ENCODE assay signal across 1 mouse cellular context in genomic region chr10:117829022-117829421, GRCm38 (mm10).
TF ChIP-seq lines count a peak whose summit lies in the region.

No protein-coding gene starts in this region.

TF ChIP-seq in MEL, 35 proteins besides CTCF, POLR2A, EP300 and RAD21:
- TF ChIP-seq MAX (IDR thresholded peaks at IDR 0.05; ENCODE audit: low read length) (0 out of 2 replicates have a peak, but pooled peaks have one; percentile 16), ZNF384 (IDR thresholded peaks at IDR 0.05; ENCODE audit: low read depth, low read length) (no peak), ZKSCAN1 (IDR thresholded peaks at IDR 0.05; ENCODE audit: low read depth, low read length) (no peak), MAZ (IDR thresholded peaks at IDR 0.05; ENCODE audit: low read depth, low read length) (no peak), MXI1 (IDR thresholded peaks at IDR 0.05; ENCODE audit: low read depth, low read length) (peak; percentile 72), JUND (IDR thresholded peaks at IDR 0.05; ENCODE audit: low read depth, low read length) (no peak), GABPA (IDR thresholded peaks at IDR 0.05; ENCODE audit: low read depth, low read length) (no peak), ETS1 (IDR thresholded peaks at IDR 0.05; ENCODE audit: low read depth, low read length) (no peak; the same call in 1 of the 2 replicates), UBTF (IDR thresholded peaks at IDR 0.05; ENCODE audit: borderline replicate concordance, insufficient read depth, low read depth, low read length) (no peak)
TF ChIP-seq in MEL: peak in this region for 2.
